Mouse (Mus musculus): ENCODE measurements at regions not wholly inside any gene's neighbourhood (a gene's known extent, or its start where the extent isn't known, plus 50 kb on each side); places are given as distances from the start of the nearest gene placed in this dataset.

DNA sequence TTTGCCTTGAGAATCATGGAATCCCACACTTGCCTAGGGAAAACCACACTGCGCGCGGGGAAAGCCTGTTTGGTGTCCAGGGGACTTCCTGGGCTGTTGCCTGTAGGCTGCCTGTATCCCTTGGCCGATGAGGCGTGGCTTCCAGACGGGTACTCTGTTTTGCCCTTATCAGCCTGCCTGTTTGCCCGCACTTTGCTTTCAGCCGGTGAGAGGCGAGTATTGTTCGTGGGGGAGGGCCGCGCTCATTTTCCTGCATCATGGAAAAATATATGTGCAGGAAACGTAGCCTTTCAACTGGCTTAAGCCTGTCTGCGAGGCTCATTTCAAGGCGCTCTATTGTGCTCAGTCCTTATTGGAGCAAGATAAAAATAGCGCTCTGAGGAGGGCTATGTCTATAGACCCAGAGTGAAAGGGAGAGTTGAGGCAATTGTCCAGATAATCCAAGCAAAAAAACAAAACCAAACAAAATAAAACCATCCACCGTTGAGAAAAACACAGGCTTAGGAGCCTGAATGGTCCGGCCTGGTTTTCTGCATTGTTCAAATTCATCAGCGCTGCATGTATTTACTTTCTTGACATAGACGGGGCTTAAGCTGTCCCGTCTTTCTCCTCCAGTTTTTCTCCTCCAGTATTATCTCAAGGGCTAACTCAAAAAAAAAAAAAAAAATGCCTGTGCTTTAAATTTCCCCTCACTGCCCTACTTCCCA is 67.9 kb downstream of the Klf5 start:
- peak; percentile 4 for DNase-seq

DNA sequence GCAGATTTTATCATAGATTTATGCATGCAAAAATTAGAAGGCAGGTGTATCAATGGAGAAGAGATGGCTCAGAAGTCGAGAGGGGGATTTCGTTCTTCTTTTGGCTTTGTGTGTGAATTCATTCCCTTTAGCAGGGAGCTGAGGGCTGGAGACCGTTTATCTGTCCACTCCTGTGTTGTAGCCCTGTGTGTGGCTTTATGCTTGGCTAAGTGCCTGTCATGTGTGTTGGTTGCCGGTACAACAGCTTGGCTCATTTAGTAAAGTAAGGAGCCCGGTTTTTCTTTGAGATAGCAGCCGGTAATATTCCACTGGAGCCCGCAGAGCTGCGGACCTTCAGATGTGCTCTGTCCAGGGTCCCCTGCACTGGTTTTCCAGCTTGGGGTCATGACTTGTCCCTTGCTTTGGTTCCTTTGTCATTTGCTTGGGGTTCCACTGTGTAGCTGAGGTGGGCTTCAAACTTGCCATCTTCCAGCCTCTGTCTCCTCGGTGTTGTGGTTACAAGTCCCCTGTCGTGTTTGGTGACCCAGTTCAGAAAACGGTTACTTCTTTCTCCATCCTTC is 68.6 kb downstream of the Klf5 start:
- peak; percentile 8 for DNase-seq

DNA sequence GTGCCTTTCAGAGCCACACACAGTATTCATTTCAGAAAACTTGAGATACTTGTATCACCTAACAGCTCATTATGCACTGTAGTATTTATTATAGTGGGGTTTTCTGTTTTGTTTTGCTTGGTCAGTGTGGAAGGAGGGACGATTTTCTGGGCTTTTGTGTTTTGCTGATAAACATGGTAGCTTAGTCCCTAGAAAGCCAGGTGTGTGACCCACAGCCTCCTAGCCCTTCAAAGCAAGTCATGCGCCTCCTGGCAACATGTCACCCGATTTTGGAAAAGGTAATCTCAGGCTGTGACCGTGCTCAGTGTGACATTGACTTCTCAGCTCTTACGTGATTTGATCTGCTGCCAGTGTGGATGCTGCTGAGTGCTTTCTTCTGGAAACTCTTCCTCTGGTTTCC is 70.9 kb downstream of the Klf5 start:
- no peak for DNase-seq

DNA sequence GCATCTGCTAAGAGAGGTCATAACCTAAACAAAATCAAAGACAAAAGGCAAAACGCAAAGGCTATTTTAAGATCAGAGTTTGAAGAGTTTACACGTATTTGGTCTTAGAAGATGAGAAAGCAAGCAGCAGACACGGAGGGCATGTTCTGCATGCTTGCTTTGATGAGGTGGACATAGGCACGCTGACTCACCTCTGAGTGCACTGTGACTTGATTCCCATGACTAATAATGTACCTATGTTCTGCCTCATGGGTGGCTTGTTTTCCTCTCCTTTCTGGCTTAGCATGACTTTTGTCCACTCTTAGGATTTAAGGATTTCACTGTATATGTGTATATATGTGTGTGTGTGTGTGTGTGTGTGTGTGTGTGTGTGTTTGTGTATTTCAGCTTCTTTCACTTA is 75.2 kb downstream of the Klf5 start:
- DNase-seq = no peak

DNA sequence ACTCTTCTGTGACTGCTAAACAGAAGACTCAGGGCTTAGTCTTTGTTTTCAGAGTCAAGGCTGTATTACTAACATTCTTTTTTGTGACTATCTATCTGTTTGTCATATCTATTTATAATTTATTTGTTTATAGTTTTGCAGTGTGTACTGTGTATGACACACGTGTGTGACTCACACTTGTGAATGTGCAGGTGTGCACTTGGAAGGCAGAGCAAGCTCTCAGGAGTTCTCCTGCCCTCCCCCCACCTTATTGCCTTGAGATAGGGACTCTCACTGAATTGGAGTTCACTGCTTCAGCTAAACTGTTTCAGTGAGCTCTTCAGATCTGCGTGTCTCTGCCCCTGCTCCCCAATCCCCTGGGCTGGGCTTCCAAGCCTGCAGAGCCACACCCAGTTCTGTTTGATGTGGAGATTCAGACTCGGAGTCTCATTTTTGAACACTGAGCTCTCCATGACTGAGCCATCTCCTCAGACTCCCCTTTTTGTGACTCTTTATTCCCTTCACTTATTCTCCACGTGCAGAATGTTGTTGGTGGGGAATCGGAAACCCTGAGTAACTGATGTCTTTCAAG is 76.6 kb downstream of the Klf5 start:
- no peak for DNase-seq

DNA sequence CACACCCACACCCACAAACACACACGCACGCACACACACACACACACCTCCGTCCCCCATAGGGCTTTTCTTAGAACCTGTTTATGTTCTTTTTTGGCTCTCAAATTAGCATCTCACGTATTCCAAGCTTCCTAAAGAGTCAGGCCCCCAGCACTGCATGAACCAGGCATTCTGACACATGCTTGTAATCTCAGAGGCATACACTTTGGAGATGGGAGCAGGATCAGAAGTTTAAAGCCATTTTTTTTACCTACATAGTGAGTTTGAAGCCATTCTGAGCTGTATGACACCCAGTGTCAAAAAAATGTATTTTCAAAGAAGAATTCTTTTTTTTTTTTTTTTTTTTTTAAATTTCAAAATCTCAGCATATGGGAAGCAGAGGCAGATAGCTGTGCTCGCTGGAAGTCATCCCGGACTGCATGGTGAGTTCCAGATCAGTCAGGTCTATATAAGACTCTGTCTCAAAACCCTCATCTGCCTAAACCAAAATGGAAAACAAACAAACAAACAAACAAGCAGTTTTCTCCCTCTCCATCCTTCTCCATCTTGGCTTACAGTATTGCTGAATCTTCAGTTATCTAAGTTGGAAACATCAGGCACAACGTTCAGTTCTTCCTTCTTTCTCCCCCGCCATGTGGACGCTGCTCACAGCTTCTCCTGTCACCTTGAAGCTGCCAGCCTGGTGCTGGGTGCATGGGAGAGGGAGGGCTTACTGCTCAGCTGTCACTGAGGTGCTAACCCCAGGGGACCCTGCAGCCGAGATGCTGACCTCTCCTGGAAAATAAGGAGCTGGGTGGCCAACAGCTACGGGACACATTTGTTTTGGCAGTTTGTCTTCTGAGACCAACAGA is 78.4 kb downstream of the Klf5 start:
- DNase-seq = no peak

DNA sequence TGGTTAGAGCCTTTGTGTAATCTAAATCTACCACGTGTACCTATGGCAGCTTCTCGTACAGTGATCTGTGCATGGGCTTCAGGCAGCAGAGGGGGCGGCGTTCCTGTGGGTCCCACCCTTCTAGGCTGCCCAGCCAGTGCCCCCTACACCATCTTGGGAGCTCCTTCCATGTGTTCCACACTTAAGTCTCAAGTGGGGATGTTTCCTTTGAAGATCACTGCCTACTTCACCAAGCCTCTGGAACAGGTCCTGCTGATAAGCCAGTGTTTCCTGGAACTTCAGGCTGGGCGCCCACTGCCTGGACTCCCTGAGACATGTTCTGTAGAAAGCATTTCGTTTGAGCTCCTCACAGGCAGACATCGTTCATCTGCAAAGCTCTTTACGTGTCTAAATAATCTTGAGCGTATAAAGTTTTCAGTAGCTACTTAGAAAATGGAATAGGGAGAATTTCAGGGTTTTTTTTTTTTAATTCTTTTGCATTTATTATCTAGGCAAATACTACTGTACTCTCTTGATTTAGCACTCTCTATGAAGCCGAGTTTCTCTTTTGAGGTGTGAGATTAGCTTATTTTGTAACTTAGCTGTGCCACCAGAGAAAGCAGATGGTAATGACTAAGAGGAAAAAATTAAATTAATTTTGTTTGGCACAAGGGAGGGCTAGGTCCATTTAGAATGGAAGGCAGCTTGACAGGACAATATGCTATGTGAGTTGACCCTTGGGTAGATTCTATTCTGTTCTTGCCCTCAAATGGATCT is 82.9 kb downstream of the Klf5 start:
- no peak for DNase-seq

DNA sequence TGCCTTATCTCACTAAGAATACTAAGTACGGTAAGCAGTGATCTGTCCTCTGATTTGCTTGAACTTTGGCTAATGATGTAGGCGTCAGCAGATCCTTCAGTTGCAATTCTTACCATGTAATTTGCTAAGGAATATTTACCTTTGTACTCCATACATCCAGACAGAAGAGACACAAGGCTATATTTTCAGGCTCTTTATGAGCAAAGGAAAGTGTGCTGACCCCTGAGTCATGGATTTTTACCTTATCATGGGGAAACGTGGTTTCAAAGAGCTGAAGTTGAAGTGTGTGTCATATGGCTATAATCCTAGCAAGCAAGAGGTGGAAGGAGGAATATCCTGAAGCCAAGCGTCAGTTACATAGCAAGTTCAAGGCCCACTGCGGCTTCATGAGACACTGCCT is 83.6 kb downstream of the Klf5 start:
- DNase-seq = no peak

DNA sequence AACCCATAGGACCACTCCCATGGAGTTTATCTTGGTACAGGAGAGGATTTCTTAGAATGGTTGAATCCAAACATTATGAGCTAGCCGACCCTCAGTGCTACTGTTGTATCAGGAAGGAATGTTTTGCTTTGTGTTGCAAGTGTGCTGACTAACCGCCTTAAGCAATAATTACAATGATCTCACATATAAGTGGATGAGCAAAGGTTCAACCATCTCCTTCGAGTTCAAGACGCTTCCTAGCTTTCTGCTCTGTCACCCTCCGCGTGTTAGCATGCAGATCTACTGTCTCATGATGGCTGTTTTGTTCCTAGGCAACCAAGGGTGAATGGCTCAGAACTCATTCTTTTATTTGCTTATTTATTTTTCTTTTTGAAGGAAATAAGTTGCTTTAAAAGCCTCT is 84.7 kb downstream of the Klf5 start:
- no peak for DNase-seq

DNA sequence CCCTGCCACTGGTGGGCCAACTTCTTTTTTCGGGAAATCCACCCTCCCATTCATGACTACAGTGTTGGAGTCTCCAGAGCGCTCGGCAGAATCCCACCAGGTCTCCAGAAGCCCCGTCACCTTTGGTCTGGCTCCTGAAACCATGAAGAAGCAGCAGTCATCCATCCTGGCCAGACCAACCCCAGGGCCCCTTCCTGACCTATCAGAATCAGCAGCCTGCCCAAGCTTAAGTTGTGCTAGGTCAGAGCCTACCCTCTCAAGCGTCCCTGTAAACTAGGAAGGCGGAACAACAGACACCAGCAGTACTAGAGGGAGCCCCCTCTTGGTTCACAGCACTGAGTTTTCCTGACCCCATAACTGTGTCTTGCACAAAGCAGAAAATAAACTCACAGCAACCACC is 89.1 kb downstream of the Klf5 start:
- DNase-seq = no peak

DNA sequence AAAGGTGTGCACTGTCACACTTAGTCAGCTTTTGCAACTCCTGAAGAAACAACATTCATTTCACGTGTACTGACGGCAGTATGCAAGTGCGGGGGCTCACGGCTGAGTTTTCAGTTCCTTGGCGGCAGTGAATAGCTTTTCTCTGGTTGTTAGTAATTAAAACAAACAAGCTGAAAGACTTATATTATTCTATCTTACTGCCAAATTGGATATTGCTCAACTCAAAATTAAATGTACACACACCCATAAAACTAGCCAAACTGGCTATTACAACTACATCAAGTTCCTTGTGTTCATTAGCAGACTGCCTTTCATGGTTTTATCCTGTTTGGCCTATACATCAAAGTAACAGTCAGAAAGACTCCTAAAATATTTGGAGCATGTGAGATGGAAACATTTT is 90.8 kb downstream of the Klf5 start:
- DNase-seq = no peak

DNA sequence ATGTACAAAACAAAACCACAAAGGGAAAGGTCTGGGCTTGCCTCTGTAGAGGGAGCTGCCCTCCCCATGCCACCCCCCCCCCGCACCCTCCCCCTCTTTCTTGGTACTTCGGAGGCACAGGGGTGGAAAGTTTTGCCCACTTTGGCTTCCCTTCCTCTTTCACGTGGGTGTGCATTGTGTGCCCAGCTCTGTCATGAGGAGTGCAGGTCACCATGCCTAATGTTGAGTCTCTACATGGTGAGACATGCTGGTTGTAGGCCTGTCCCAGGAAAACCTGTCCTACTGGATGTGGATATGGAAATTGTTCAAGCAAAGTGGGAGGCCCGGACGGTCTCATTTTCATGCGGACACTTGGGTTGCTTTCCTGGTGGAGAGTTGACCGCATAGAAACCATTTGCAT is 93.2 kb downstream of the Klf5 start:
- no peak for DNase-seq

DNA sequence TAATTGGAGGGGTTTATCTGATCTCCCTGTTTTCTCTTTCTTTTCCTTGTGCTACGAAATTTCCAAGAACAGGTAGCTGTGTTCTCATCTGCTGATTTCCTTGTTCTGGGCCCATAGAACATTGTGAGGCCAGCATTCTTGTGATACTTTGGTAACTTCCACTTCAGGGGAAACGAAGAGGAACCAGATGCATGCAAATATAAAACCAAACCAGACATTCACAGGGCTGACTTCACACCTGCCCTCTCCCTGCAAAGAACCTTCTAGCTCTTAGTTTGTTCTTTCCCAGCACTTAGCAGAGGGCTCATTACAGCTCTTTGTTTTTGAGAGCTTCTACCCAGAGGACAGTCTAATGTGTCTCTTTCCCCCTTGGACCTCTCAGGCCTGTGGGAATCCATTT is 94.3 kb downstream of the Klf5 start:
- no peak for DNase-seq

DNA sequence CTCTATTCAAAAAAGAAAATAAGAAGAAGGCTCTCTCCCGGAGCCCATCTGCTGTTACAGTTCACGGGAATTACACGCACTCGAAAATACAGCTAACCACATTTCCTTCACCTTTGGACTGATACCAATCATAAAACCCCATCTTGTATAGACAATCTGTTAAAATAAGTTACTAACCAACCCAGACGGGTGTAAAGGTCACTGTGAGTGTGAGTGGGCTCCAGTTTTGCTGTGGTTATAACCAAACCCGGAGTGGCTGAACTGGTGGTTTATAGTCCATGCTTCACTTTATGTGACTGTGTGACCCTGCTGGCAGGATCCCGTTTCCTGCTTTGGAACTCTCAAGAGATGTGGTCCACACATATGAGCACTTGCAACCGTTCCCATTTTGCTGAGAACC is 95.1 kb downstream of the Klf5 start:
- peak; percentile 71 for DNase-seq

DNA sequence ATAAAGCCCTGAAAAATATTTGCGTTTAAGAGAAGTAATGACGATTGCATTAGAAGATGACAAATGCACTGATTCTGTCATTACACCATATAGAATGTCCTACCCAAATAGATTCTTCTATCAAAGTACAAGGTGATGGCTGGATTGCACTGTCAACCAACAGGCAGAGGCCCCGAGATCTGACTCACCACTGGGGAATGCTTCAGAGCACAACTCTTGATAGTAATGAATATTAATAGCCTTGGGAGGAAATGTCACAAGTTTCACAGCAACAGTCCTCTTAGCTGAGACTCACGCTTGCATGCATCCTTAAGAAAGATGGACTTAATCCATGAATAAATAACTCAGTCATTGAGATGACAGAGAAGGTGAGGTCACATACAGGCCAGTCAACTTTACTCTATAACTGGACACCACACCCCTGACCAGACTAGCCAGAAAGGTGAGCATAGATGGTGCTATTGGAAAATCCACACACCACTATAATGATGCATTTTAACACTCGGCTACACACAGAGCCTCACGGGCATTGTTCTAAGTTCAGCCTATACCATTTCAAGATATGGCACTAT is 104.8 kb downstream of the Klf5 start:
- DNase-seq = no peak

DNA sequence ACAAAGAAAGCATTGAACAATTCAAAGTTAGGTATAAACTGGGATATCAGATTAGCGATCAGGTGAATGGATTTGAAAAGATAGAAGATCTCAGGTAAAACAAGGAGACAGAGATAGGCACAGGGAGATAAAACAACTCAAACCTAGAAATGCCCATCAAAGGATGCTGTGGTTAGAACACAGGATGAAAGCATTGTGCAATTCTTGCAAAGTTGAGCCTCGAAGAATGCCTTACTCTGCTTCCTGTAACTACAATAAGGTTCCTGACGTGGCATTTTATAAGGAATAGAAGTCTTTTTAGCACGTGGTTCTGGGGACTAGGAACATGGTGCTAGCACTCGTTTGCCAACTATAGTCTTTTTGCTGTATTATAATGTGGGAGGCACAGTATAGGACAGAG is 106.7 kb downstream of the Klf5 start:
- no peak for DNase-seq

DNA sequence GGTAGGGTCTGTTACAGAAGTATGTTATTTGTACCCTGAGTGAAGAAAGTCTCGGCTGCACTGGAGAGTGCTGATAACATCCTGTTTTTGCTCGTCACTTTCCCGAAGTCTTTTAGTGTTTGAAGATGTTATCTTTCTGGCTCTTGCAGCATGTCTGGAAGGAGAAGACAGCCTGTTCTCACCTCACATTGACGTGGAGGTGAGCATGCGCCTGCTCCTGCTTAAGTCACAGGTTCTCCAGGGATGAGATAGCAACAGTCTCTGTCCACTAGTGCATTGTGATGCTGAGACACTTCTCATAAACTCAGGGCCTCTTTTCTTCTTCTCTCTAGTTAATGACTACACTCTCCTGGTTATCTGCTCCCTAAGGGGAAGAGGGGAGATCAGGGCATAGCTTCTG is 113.3 kb downstream of the Klf5 start:
- DNase-seq = no peak

DNA sequence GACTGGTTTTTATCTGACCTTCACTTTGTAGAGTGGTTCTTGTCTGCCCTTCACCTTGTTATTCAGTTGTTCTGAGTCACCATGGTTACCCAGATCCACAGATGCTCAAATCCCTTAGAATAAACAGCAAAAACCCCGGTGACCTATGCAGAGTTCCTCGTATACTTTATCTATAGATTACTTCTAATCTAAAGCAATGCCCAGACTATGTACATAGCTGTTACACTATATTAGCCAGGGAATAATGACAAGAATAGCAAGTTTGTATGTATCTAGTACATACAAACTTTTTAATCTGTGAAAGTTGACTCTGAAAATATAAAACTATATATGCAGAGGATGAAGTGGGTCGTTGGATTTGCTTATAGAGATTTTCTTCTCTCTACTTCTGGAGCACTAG is 117.7 kb downstream of the Klf5 start:
- no peak for DNase-seq

DNA sequence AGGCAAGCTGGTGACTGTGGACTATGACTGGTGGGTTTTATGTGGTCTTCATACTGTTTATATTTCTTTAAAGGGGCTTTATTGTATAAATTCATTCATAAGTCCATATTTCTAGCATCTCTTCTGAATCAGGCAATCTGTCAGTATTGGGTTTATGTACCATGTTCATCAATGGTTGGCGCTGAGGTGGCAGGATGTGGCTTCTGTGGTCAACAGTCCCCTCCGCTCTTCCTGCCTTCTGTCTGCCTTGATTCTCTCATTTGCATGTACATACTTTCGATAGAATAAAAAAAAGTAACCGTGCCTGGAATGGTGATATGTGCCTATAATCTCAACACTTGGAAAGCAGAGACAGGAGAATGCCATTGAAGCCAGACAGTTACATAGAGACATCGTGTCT is 120.5 kb downstream of the Klf5 start:
- no peak for DNase-seq

DNA sequence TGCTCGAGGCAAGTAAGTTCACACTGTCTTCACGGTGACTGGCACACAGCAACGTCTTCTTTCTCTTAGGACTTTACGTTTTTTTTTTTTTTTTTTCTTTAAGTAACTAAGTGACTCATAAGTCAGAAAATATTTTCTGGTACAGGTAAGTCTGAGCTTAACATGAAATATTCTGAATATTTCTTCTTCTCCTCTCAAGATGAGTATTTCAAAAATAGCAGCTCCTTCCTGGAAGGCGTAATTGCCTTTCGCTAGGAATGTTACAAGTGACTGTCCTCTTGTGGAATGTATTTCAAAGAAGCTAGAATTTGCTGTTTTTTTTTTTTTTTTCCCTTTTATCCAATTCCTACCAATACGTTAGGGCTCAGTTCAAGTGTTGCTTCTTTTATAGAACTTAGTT is 124.8 kb downstream of the Klf5 start:
- no peak for DNase-seq

DNA sequence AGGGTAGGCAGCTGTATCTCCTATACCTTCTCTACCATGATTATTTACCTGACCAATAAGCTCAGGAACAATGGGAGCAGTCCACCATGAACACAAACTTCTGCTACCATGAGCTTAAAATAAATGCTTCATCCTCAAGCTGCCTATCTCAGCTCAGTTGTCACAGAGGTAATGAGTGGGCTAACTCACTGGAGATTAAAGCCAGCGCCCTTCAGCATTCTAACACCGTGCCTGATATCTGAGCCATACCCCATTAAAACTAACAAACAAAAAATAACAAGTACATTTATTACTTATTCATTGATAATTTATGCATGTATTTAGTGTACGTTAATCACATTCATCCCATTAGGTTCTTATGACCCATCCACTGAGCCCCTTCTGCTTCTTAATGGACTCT is 128.6 kb downstream of the Klf5 start:
- no peak for DNase-seq

DNA sequence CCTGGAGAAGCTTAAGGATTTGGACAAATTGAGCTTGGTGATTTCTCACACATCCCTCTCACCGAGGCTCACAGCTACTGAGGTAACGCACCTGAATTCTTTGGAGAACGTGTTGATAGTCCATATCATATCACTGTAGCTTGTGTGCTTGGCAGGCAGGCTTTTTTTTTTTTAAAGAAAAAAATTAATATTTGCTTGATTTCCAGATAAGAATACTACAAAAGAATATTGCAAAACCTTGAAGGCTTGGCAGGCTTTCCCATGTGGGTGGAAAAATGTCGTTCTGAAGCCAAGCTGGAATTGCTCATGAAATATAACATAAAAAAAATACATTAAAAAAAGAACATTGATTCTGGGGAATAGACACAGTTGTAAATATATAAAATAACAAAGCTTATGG is 131.8 kb downstream of the Klf5 start:
- DNase-seq = no peak

DNA sequence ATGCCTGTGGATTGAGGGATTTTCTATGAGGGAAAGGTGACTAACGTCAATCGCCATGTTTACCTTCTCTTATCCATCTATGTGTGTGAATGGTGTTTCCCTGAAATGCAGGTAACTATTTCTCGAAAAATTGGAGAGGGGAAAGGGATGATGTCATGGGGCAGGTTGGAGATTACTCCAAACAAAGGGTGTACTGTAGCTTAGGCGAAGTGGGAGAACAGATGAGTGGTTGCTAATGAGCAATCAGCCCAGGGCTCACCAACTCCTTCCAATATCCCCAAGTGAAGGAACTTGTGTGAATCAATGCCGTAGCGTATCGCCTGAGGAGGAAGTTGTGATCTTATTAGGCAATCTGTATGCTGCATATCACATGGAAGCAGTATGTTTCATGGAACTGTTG is 133.2 kb downstream of the Klf5 start:
- no peak for DNase-seq
